Mouse (Mus musculus): Measurements from ENCODE around the gene Plekhg1.

Gene Plekhg1

DNA sequence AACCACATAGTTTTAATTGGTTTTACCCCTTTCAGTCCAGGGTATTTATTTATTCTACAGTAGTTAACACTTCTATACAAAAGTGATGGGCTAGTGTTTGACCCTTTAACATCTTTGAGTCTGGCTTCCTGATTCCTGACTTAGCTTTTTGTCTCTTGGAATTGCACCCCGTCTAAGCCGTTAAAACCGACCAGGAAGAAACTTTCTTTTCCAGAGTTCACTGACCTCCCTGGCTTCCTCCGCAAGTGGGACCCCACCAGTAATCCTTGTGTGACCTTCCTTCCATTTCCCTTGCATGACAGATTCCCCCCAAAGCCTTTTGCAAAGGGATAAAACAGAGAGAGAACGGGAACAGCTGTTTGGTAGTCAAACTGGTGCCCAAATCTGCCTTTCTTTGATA, 1.6 kb downstream of the Plekhg1 start:
- no peak for DNase-seq (ENCODE audit: low spot score in 2 of 2)

DNA sequence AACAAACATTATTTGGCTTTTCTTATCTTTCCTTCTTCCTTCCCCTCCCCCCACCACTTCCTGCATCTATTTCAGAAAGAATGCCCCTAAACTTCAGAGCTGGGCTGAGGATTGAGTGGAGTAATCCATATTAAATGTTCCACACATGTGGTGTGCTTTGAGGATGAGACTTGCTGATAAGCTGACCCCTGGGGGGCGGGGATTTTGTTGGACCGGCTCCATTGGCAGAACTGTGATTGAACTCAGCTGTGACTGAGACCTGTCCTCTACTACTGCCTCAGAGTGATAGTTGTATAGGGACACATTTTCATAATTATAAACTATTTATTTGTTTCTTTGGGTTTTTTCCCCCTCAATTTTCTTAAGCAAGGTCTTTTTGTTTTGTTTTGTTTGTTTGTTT, 2.9 kb downstream of the Plekhg1 start:
- DNase-seq (ENCODE audit: low spot score in 2 of 2), result peak; percentile 28 to 46

DNA sequence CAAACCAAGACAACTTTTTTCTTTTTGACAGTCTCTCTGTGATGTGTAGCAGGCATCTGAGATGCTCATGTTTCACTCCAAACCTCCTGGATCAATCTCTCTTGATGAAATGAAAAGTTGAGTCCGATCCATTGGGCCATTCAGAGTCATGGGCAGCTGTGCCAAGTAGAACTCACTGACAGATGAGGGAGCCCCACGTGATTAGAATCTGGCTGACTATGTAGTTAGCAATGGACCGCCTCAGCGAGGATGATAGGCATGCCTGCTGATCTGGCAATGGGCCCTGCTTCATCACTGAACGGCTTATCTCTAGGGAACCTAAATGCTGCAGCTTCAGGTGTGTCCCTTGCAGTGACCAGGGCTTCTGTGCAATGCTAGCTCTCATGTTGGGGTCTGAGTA, 3.7 kb downstream of the Plekhg1 start:
- DNase-seq (ENCODE audit: low spot score in 2 of 2), result no peak

DNA sequence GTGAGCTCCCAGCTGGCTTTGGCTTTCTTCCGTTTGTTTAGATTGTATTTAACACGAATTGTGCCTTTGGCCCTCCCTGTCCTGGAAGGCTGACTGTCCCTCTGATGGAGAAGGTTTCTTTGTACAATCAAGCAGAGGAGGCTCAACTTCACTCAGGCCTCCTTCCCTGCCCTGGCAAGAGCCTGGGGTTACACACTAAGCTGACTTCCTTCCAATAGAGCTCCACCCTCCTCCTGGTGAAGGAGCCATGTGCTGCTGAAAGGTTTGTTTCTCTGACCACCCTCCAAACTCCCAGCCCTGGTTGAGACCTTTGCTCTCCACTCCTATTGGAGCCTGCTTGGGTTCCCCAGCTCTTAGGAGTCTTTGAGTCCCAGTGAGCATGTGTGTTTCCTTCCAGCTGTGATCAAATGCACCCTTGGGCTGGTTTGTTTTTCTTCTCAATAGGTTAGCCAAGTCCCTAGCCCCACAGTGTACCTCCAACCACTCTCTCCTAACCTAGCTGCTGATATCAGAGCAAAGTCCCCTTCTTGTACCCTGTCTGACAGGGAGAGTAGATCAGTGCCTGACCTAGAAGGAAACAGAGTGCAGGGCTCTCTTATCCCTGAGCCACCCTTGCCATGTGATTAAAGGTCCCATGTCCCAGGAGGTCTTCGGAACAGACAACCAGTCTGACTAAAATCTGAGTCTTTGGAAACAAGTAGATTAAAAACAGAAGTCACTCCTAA, 6.8 kb downstream of the Plekhg1 start:
- DNase-seq (ENCODE audit: low spot score in 2 of 2), result peak in 1 of 2 experiments; percentile 11

DNA sequence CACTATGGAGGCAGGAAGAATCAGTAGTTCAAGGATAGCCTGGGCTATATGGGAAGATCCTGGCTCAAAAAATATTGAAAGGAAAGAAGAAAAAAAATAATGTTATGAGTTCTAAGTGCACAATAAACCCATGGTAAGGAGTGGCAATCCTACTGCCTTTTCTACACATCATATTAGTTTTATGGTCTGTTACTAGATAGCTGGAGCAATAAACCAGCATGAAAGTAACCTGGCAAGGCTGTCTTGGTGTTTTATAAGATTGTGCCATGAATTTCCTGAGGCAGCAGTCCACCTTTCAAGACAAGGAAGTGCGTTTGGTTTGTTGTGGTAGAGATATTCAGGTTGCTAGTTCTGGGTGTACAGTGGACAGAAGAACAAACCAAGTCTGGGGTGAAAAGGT, 9.4 kb downstream of the Plekhg1 start:
- DNase-seq (ENCODE audit: low spot score in 2 of 2), result no peak

DNA sequence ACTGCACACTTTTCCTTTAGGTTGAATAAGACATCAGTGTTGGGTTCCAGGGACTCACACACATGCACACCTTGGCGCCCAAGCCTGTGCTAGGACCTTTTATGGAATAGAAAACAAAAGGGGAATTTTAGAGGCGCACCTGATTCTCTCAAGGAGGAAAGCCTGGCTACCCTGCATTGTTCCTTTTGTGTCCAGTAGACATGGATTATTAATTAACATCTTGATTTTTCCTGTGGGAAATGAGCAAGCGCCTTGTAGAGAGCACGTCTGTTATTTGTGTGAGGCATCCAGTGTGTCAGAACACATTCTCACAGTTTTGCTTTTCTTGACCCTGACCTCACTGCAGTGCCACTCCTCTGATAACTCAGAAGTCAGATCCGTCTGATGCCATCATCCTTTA, 21.8 kb downstream of the Plekhg1 start:
- peak; percentile 24 to 65 for DNase-seq (ENCODE audit: low spot score in 2 of 2)

DNA sequence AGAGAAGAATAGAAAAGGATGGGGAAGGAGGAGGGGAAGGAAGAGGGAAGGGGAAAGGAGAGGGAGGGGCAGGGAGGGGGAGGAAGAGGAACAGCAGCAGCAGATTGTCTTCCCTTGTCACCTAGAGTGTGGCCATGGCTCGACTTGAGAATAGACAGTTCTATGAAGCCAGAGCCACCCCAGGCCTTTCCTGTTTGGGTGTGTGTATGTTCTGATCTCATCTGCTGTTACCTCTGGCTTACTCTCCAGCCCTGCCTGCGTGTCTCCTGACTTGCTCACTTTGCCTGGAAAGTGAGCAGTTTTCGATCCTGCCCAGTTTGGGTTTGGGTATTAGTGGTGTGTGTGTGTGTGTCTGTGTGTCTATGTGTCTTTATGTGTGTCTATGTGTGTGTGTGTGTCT, 23.0 kb downstream of the Plekhg1 start:
- DNase-seq (ENCODE audit: low spot score in 2 of 2), result no peak

DNA sequence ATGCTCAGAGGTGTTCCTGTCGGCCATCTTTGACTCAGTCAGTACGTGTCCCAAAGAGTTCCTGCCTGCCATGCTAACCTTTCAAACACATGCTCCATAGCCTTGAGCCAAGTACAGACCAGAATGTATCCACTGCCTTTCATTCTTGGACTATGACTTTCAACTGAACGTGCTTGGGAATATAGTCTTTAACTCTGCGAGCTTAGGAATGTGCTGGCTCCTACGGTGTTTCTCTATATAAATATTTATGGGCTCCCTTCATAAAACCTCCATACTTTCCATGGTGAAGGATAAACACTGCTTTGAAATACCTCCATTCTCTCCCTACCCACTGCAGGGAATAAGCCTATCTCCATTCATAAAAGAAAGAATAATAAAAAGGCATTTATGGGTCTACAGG, 29.0 kb downstream of the Plekhg1 start:
- no peak for DNase-seq (ENCODE audit: low spot score in 2 of 2)

DNA sequence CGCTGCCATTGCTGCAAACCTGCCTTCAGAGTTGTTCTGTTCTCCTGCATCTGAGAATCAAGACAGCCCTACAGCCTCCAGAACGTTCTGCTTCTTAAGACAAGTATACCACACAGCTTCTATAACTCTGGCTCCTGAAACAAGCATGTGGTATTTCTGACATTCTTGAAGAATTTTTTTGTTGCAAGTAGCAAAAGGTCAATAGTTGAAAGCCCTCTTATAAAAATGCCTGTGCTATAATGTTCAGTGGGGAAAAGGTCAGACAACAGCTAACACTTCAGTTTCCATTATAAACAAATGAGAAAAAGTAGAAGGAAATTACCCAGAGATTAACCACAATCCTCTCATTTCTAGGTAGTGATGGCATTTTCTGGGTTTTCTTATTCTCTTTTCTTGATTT, 34.2 kb downstream of the Plekhg1 start:
- DNase-seq (ENCODE audit: low spot score in 2 of 2), result no peak

DNA sequence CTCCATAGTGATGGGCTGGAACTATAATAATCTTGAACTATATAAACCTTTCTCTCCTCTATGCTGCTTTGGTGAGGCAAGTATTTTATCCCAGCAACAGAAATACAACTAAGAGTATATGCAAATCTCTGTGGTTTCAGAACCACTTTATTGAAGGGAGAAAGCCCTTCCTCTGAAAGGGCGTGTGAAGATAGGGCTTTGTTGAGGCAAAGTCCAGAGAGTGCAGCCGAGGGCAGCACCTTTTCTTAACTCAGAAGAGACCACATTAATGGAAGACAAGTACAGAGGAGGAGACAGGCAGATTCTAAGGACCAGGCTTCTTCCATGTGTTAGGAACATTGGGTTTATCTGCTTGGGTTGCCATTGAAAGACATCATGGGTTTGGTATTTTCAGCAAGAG, 36.6 kb downstream of the Plekhg1 start:
- DNase-seq (ENCODE audit: low spot score in 2 of 2), result no peak

DNA sequence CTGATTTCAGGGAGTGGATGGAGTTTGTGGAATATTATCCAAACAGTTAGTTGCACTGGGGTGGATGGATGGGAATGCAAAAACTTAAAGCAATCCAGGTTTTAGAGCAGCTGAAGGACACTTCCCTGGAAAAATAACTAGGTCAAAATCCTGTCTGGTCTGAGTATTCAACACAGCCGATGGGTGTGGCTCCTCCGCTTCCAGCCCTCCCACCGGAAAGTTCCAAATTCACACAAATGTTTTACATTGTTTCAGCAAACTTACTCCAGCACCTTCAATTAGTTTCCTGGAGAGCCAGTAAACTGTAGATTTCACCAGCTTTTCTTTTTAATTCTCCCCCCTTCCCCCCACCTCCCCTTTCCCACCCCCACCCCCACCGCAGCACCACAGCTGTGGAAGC, 45.2 kb downstream of the Plekhg1 start:
- peak; percentile 19 to 28 for DNase-seq (ENCODE audit: low spot score in 2 of 2)

DNA sequence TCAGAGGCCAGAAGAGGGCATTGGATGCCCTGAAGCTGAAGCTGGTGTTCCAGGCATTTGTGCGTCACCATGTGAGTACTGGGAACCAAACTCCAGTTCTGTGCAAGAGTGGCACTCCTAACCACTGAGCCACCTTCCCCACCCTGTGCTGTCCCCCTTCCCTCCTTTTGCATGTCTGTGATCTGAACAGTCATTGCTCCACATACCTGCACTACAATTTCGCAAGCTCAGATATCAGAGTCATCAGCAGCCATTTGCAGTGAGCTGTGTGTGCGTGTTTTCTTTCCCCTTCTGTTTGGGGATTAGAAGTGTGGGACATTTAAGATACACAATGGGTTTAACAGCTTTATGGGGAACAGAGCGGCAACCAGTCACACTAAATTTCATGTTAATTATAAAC, 46.4 kb downstream of the Plekhg1 start:
- DNase-seq (ENCODE audit: low spot score in 2 of 2), result no peak

DNA sequence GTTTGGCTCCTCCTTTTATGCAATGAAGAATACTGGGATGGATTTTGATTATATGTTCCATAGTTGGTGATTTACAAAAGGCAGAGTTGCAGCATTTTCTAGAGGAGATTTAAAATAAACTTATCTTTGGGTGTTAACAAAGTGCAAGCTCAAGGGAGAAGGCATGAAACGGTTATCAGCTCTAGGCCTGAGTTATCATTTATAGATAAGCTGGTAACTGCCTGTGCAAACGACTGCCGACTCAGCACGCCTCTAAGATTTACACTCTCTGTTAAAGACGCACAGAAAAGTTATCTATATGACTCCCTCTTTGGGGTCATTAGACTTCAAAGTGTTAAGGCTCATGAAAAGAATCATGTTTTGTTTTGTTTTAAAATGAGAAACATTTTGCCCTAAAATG, 46.8 kb downstream of the Plekhg1 start:
- no peak for DNase-seq (ENCODE audit: low spot score in 2 of 2)

DNA sequence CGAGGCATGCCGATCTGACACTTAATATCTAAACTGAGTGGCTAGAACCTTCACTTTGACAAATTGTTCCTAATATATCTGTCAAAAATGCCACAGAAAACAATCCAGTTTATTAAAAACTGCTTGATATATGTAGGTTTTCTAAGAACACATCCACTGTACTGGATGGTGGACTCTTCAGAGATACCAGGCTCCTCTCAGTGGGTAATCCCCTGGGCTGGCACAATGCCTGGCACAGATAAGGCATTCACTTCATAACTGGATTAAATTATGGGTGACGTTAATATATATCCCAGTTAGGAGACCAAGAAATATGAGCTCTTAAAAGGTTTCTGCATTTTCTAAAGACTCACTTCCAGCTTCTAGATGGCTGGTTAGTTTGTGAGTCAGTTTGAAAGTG, 53.7 kb downstream of the Plekhg1 start:
- DNase-seq (ENCODE audit: low spot score in 2 of 2), result no peak

DNA sequence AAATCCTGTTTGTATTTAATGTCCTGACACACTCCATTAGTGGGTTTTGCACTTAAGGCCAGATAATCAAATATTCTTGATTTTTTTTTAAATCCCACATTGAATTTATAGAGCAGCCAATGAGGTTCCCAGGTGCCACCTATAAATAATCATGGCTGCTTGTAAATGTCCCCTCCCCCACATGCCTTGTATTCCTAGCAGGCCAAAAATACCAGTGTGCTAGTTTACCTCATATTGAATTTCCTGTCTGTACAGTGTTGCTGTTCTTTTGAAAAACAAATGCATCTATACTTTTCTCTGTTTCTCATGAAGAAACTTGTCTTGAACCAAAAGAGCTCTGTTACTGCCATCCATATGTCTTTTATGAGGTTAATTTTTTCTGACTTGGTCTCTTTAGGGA, 59.3 kb downstream of the Plekhg1 start:
- no peak for DNase-seq (ENCODE audit: low spot score in 2 of 2)

DNA sequence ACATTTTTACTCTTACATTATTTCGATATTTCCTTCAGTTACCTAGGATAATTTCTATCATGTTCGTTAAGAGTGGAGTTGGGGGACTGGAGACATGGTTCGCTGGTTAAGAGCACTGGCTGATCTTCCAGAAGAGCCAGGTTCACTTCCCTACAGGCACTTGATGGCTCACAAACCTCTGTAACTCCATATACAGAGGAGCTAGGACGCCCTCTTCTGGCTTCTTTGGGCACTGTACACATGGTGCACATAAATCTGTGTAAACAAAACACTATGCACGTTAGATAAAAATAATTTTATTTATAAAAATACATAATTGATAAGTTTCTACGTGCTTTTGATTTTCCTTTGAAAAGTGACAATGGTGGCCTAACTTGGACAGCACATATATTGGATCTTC, 61.1 kb downstream of the Plekhg1 start:
- no peak for DNase-seq (ENCODE audit: low spot score in 2 of 2)

DNA sequence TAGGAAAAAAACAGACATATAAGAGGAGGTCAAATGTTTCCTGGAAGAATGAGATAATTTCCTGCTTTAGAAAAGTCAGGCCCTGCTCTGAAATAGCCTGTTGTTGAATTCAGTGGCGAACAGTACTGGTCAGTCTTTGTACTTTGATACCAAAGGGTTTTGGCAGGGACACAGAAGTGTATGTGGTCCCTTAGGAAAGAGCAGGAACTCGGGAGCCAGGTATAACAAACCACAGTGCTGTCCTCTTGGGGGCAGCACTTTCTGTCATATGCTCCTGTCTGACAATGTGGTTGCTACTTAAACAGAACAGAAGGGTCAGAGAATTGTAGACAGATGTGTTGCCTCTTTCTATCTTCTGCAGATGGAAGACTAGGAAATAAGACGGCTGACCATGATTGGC, 65.2 kb downstream of the Plekhg1 start:
- DNase-seq (ENCODE audit: low spot score in 2 of 2), result peak; percentile 46 to 49

DNA sequence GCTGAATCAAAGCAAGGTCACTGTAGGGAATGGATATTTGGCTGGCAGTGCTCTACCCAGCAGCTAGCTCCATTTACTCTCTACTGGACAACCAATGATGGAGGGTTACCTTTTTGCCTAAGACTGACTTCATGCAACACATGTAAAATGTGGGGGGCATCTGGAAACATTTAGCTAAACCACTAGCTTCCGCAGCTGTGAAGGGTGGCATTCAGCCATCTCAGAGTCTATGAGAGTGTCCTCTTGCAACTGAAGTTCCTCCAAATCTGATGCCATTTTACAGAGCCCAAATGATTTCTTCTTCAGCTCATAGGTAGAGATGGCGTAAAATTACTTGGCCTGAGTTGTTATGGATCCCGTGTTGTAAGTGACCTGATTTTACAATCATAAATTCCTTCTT, 67.8 kb downstream of the Plekhg1 start:
- no peak for DNase-seq (ENCODE audit: low spot score in 2 of 2)

DNA sequence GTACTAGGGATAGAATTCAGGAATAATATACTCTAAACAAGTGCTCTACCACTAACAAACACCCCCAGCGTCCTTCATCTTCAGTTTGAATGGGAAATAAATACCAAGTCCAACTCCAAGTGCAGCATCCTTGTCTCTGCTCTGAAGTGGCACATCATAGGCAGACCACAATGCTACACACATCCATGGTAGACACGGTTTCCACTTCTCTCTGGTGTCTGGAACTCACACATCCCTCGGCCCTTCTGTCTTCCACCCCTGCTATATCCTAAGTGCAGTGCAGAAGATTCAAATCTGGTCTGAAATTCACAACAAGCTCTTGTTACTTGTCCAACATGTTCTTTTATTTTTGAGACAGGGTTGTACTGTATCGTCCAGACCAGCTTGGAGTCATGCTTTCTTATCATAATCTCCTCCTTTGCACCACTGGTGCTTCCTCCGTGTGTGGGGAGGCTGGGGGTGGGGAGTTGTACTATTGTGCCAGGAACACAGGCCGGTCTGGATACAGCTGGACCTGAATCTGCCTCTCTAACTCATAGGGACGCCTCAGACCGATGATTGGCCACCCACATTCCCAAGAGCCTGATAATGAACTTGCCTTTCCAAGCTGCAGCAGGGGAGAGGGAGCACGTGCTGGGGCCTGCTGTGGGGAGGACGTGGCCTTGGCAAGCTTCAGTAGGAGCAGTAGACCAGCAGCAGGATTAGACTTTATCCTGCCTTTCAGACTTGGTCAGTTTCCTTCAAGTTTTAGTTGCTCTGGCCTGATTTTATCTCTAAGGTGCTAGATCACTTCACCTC, 70.5 kb downstream of the Plekhg1 start:
- peak; percentile 86 to 90 for DNase-seq (ENCODE audit: low spot score in 2 of 2)

DNA sequence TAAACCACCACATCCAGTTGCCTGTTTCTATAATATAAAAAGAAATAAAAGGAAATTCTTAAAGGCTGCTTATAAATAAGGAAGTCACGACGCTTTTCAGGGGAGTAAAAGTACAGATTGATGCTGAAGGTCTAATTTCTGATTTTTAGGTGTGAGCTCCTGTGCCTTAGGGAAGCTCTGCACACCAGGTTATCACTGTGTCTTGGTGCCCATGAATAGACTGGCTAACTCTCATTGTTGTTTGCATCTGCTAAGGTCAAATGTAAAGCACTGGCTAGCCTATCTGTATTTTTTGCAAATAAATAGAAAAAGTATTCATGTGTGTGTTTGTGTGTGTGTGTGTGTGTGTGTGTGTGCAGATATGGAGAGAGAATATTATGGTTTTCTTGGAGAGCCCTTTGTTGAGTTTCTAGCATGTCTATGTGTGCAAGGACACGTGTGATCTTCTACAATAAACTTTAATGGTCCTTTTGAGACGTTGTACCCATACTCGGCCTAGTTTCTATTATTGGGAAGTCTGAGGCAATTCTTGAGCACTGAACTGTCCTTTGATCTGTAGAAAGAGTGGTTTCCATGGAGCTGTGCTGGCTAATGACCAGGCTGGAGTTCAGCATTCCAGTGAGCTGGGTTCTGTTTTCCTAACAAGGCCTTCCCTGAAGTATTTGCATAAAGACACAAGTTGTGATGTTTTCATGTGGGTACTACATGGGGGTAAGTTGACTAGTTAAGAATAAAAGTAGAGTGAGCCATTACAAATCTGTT, 79.0 kb downstream of the Plekhg1 start:
- DNase-seq (ENCODE audit: low spot score in 2 of 2), result no peak

DNA sequence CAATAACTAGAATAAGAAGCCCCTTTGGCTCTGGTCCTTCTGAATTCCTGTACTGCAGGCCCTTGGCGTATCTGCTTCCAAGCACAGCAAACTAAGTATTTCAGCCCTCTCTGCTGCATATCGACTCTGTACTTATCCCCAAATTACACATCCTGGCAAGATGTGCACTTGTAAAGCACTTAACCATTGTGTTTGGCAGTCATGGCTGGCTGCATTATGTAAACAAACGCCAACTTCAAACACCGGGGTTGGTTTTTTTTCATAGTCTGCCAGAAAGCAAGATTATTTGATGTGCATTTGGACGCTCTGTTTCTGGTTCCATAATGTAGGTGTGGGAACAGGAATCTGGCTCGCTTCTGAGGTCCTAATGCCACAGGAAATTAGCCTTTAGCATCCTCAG, 83.7 kb downstream of the Plekhg1 start:
- no peak for DNase-seq (ENCODE audit: low spot score in 2 of 2)

DNA sequence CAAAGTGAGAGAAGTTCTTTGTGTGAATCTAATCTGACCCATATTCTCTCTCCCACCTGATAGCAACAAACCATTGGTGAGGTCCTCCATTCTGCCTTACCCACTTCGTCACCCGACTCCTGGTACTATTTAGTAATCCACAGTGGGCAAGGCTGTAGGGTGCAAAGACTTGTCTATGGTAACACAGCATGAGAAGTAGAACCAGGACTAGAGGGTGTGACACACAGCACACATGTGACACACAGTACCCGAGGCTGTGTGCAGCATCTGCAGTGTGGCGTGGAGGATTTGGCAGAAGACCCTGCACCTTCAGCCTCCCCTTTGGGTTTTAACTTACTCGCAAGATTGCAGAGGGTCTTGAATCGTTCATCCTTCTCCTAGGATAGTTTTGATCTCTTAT, 85.9 kb downstream of the Plekhg1 start:
- DNase-seq (ENCODE audit: low spot score in 2 of 2), result no peak

DNA sequence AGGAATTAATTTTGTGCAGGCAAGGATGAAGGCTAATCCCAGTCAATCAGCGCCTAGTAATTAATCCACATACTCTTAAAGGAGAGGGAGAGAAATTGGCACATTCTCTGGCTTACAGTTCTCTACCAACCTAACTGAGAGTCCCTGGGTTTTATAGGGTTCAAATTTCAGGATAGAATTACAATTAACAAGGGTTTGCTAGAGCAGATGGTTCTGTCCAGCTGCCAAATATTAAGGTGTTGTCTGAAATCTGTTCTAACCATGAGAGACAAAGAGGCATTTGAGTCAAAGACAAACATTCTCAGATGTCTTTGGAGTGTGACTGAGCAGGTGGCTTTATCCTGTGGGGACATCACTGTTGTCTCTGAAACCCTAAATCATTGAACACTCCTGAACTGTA, 87.2 kb downstream of the Plekhg1 start:
- no peak for DNase-seq (ENCODE audit: low spot score in 2 of 2)
